Mouse (Mus musculus): ENCODE measurements around the gene Kif19a.

The Kif19a gene

DNA sequence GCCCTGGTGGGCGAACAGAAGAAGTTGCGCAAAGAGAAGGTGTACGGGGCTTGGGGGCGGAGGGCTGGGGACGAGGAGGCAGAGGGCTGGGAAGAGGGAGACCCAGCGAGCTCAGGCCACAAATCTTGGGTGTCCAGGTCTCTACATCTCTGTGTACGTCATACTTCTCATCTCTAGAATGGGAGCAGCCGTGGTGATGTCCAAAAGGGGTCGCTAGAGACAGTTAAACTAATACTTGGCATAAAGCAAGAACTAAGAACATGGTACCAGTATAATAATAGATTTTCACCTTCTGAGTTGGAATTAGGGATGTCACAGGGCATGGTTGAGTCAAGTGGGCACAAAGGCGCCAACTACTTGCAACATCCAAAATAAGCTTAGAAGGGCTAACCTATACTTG, 20.7 kb downstream of the Kif19a start:
- DNase-seq (ENCODE audit: low spot score), result no peak

DNA sequence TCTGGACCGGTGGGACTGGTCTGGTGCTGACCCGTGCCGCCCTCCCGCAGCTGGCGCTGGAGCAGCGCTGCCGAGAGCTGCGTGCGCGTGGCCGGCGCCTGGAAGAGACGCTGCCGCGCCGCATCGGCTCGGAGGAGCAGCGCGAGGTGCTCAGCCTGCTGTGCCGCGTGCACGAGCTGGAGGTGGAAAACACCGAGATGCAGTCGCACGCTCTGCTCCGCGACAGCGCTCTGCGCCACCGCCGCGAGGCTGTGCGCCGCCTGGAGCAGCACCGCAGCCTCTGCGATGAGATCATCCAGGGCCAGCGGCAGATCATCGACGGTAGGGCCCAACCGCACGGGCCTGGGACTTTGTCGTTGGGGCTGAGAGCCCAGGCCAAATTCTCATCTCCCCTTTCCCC, 21.1 kb downstream of the Kif19a start:
- peak; percentile 70 for DNase-seq (ENCODE audit: low spot score)

DNA sequence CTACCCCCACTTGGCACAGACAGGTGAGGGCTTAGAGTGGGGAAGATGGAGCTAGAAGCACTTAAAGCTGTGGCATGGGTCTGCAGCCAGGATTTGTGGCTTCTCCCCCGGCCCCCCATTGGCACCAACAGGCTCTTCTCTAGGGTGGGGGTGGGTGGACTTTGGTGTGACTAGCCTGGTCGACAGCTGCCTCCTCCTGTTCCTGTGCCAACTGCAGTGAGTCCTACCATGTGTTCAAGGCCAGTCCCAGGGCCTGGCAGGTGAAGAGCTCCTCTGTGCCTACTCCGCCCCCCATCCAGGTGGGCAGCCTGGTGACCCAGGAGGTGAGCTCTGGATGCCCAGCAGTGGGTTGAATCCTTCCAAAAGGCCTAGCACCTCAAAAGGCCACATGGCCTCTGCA, 22.4 kb downstream of the Kif19a start:
- DNase-seq (ENCODE audit: low spot score), result no peak

DNA sequence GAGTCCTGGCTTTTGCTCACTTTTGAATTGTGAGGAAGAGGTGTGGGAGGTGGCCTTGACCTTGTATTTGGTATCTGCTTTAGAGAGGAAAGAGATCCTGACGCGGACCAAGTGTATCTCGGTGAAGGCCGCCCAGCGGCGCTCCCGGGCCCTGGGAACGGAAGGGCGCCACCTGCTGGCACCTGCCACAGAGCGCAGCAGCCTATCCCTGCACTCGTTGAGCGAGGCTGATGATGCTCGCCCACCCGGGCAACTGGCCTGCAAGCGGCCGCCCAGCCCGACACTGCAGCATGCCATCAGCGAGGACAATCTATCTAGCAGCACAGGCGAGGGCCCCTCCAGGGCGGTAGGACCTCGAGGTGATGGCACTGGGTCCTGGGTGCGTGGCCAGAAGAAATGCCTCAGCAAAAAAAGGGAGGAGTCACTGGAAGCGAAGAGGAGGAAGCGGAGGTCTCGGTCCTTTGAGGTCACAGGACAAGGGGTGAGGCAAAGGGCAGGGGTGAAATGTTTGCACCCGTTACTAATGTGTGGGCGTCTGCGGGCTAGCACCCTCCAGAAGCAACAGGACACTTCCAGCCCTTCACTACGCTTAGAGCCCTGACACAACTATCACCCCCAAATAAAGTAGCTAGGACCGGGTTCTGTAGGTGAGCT, 24.0 kb downstream of the Kif19a start:
- DNase-seq (ENCODE audit: low spot score), result peak; percentile 92

DNA sequence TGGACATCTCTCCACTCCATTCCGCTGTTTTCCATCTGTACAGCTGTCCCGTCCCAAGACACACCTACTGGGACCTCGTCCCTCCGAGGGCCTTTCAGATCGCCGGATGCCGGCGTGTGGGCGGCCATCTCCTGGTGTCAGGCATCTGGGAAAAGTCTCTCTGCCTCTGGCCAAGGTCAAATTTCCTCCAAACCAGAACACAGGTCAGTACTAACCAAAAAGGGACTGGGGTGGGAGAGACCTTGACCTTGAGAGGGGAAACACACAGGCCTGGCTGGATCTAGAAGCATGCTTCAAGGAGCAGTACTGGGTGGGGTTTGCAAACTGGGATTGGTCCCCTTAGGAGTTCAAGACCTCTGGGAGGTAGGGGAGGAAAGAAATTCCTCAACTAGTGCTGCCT, 24.5 kb downstream of the Kif19a start:
- DNase-seq (ENCODE audit: low spot score), result no peak

DNA sequence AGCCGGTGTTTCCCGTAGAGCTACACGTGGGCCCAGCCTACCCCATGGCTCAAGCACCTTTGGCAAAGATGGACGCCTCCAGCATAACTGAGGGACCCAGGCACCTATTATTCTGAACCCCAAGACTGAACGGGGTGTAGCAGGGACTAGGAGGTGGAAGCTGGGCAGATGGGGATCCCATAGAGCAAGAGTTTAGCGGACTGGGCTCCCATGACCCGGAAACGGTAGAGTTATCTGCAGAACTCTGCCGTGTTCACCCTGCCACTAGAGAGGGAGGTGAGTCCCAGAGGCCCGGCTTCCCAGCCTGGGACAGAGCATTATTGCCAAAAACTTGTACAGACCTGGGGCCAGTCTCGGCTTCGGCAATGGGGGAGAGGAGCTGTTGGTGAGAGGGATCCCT, 25.0 kb downstream of the Kif19a start:
- no peak for DNase-seq (ENCODE audit: low spot score)

DNA sequence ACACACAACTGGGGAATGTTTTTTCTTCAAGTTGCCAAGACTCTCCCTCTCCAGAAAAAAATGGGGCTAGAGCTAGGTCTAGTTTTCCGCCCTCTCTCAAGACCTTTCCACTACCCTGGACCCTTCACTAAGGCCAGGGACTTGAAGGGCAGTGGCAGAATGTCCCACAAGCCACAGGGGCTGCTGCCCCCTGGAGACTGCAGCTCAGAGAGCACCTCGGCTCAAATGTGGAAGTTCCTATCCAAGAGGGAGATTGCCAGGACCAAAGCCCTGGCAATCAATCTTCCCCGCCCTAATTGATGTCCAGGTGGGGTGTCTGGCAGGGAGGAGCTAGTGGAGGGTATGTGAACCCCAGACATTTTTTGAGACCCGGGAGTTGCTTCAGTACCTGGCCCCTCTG, 25.7 kb downstream of the Kif19a start:
- no peak for DNase-seq (ENCODE audit: low spot score)

DNA sequence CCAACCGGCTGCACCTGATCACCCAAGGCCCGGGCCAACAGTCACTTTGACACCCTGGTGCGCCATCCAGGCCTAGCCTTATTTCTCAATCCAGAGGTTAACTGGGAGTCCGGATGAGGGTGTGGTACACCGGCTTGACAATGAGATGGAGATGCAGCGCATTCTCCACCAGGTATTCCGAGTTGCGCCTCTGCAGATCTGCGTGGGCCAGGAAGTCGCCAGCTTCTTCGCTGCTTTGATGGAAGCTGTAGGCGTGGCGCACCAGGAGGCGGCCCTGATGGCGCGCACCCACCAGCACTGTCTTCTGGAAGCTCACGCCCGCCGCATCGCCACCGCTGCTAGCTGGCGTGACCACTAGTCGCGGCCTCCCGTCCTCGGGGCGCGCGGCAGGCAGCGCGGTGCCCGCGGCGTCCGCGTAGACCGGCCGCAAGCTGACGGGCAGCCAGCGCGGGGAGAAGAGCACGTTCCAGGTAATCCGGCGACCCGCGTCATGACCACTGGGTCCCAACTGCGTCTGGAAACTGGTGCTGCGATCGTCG, 26.2 kb downstream of the Kif19a start:
- DNase-seq (ENCODE audit: low spot score), result no peak

DNA sequence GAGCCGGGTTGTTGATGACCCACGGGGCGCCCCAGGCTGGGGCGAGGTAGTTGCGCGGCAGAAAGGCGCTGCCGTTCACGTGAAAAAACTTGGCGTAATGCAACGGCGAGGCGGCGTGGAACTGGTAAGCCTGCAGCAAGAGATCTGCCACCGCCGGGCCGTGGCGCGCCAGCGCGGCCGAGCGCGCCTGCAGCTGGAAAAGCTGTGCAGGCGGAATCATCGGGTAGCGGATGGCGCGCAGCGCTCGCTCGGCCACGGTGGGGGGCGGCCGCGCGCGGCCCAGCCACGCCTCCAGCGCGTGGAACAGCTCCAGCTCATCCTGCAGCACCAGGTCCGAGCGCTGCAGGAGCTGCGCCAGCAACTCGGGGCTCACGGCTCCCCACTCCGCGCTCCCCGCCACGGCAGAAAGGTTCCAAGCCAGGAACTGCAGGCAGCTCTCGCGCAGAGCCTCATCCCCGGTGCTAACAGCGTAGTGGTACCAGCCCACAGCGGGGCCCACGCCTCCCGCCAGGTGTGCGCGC, 26.8 kb downstream of the Kif19a start:
- DNase-seq (ENCODE audit: low spot score), result no peak

DNA sequence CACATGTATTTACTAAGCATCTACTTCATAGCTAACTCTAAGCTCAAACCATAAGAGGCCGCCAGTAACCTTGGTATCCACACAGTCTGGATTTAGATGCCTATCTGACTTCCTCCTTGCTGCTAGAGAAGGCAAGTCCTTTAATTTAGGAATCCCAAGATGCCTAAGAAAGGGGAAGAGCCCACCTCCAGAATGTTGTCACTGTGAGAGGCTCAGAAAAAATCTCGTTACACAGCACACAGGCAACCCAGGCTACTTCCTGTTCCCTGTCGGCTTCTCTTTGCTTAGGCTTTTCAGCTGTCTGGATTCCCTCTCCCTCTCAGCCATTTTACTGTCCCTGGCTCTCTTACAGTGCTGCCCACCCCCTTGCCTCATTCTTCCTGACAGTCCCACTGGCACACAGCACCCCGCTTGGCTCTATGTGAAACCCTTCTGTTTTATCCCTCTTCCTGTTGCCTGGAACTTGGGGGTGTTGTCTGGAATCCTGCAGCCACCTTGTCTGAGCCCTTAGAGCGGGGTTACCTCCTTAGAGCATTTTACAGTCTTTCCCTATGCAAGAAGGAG, 27.8 kb downstream of the Kif19a start:
- DNase-seq (ENCODE audit: low spot score), result no peak

DNA sequence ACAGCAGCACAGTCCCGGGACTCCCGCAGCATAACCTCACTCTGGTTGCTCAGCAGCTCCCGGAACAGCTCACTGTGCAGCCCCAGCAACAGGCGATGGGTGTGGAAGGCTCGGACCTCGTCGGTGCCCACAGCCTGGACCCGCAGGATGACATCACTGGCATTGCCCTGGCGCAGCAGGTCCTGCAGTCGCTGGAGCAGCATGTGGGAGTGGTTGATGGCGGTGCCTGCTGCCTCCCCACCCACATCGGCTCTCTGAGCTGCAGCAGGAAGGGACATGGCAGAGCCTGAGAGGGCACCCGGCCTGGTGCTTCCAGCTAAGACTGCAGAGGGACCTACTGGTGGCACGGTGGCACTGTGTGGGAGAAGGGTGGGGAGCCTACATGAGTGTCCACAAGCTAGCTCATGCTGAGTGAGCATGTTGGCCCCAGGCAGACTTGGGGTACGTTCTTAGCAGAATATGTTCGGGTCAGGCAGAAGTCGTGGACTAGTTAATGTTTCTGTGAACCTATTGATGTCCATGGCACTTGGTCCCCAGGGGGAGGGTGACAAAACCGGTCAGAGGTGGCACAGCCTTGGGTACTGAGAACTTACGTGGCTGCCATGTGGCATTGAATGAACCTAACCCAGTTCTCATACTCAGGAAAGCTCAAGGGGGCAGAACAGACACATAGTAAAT, 28.8 kb downstream of the Kif19a start:
- DNase-seq (ENCODE audit: low spot score), result no peak

DNA sequence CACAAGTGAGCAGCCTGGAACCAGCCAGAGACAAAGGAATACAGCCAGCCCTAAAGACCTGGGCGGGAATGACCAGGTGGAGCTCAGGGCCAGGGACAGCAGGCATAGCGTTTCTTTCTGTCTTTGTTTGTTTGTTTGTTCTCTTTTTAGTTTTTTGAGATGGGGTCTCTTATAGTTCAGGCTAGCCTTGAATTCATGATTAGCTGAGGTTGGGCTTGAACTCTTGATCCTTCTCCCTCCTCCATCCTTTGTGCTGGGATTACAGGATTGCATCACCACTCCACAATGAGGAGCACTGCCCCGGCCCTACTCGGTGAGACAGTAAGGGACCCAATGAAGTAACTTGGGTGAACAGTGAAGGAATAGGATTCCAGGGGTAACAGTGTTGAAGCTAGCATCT, 29.5 kb downstream of the Kif19a start:
- no peak for DNase-seq (ENCODE audit: low spot score)

DNA sequence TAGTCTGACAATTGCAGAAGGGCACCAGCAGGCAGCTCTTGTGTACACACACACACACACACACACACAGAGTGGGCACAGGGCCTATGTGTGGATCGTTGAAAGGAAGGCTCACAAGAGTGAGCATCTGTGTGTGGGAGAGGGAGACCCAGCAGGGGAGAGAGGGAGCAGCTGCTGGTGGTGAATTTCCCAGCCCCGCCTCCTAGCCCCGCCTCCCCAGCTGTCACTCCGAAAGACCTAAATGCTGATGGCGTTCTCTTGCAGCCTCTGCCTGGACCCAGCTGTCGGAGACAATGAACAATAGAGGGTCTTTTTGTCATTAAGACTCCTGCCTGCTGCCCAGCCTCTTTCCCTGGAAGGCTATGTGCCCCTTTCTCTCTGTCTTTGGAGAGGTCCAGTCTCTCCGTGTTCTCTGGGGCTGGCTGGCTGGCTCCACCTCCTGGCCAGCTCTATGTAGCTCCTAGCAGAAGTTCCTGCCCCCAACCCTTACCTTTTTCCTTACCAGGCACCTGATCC, 30.1 kb downstream of the Kif19a start:
- peak; percentile 82 for DNase-seq (ENCODE audit: low spot score)

DNA sequence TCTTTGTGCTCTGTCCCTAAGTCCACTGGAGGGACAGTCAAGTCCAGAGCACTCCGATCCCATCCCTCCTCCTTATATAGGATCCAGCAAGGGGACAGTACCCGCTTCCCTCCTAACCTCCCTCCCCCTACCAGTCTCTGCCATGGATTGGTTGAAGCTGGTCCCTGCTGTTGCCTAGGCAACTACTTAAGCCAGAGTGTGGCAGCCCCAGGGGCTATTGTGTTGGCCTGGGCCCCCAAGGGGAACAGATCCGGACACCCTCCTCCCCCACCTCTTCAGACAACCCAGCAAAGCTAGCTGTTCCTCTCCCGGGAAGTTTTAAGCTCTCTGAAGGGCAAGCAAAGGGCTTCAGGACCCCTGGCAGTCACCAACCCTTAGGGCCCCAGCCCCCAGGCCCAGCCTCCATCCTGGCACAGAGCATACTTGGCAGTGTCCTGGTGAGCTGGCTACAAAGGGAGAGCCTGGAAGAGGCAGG, 30.7 kb downstream of the Kif19a start, which contains the start of gene Btbd17:
Gene Btbd17, minus strand, starts transcription at position 98 of the 475 bp plus-strand sequence.
- DNase-seq (ENCODE audit: low spot score), result peak; percentile 80

DNA sequence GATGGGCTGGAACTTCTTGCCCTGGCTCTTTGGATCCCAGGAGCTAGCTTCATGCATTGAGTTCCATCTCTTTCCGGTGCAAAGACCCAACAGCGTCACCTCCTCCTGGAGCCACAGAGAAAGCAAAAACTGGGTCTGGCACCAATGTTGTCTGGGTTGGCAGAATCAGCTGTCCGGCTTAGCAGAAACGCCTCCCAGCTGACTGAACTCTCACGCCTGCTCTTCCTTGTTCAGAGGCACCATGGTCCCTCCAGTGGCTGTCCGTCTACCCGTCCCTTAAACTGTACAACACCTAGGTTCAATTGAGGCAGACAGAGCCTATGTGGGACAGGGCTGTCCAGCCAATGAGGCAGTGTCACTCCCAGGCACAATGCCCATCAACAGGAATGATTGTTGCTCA, 32.0 kb downstream of the Kif19a start:
- no peak for DNase-seq (ENCODE audit: low spot score)

DNA sequence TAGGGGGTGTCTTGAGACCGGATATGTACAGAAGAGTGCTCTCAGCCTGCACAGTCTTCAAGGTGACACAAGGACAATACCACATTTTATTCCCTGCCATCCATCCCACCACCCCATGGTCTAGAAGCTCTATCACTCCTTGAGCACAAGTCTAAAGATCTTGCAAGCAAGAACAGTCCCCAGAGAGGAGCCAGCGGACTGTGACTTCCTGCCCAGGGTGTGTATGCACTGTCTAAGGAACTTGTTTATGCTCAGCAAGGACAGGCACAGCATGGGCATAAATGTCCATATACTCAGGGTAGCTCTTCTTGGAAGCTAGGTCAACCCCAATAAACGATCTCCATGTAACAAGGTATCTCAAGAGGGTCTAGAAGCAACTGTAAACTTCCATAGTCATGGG, 32.8 kb downstream of the Kif19a start:
- no peak for DNase-seq (ENCODE audit: low spot score)

DNA sequence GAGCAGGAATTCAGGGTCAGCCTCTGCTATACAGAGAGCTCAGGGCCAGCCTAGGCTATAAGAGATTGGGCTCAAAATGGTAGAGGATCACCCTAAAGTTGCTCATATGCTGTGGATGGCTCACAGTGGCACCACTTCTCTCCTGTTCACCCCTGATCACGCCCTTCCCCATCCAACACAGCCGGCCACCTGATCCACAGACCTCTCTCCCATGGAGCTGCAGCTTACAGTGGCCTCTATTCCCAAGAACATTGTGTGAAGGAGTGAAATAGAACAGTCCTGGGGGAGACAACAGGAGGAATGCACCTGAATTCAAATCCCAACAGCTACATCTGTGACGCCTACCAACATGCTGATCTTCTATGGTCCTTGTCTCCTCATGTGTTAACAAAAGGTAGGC, 33.4 kb downstream of the Kif19a start, which contains the start of gene Gpr142:
Gene Gpr142, plus strand, starts transcription at position 301 of the 400 bp plus-strand sequence.
- DNase-seq (ENCODE audit: low spot score), result no peak

DNA sequence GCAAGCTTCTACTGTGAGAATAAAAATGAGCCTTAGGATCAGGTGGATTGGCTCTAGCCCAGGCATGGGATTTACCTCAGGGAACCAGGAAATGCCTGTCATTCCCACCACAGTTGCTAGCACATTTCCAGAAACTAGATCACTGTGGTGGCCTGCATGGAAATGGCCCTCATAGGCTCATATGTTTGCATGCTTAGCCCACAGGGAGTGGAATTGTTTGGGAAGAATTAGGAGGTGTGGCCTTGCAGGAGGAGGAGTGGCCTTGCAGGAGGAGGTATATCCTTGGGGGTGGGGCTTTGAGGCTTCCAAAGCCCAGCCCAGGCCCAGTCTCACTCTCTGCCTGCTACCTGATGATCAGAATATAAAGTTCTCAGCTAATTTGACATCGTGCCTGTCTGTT, 36.7 kb downstream of the Kif19a start:
- no peak for DNase-seq (ENCODE audit: low spot score)

DNA sequence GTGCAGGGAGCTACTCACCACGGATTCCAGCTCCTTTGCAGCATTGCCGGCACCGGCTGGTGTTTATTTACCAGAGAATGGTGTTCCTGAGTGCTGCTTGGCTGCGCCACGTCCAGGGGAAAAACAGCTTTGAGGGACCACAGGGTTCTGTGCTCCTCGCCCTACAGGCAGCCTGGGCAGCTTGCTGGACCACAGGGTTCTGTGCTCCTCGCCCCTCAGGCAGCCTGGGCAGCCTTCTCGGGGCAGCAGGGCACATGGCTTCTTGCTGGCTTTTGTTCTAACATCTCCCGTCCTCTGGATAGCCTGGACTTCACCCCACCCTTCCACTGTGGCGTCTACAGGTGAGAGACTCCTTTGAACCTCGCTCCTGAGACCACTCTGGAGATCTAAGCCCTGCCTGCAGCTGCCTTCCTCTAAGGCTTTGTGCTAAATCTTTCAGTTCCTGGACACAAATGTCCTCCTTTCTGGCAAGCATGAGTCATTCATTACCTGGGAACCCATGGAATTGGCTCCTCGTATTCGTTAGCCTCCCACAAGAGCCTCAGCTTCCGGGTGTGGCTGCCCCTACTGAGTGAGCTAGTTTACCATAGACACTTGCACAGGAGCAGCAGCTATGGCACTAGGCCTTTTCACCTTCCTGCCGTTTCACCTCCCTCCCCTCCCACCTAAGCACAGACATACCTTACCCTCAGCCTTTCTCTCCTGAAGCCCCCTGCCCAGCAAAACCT, 37.5 kb downstream of the Kif19a start:
- DNase-seq (ENCODE audit: low spot score), result no peak

DNA sequence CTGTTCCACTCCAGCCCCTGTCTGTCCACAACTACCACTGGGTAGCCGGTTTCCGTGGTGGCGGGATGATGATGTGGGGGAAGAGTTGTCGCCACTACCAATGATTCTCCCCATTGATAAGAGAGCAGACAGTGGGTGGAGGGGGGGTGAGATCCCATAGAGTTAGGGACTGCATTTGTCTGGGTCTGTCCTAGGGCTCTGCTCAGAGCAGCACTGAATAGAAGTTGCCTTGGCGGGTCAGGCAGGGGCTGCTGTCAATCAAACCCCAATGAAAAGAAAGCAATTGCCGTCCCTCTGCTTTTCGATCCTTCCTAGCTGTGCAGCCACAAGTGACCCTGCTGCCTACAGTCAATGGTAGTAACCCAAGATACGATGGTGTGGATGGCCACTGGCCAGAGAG, 38.8 kb downstream of the Kif19a start:
- DNase-seq (ENCODE audit: low spot score), result no peak

DNA sequence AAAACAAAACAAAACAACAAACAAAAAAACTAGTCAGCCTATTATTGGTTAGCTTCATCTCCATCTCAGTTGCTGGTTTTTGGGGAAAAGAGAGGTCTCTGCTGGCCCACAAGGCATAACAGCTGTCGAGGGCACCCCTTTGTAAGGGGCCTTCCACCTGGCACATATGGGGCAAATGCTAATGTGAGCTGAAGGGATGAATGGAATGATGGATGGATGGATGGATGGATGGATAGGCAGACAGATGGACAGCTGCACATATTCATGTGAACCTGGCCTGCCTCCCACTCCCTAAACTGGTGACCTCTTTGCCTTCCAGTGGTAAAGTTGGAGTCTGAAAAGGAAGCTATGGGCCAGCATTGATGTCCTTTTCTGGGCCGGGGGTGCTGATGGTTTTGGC, 41.8 kb downstream of the Kif19a start:
- no peak for DNase-seq (ENCODE audit: low spot score)

All from embryo, embryonic 10 days (tissue).